Mouse (Mus musculus) layer of hippocampus, adult 18-20 months (tissue): ENCODE measurements around the gene Pnpla7. TPM values are rescaled to one million over a fixed set of nuclear protein-coding genes. Genes with fewer than 3 reads are reported as not detected.
A peak's percentile ranks its signal among the peaks of the same experiment; 100 is the strongest.

Source experiments
- DNase-seq, 2 experiments: peaks; one replicate each; pipeline ENCODE4 v3.0.0; 2022; ENCODE audit warnings: low spot score in 2 of 2
- total RNA-seq, 2 experiments: library from RNA; stranded (reverse); gene quantifications; 2 replicates each; pipeline ENCODE4 v1.2.3; 2021

Pnpla7 gene
- total RNA-seq, 2 experiments from 2014 or later: 29.7 to 32.4 TPM

GRCm38 (mm10) chr2:24976960-24977359 lies 1.1 kb downstream of the Pnpla7 start:
- DNase-seq: no peak

DNA sequence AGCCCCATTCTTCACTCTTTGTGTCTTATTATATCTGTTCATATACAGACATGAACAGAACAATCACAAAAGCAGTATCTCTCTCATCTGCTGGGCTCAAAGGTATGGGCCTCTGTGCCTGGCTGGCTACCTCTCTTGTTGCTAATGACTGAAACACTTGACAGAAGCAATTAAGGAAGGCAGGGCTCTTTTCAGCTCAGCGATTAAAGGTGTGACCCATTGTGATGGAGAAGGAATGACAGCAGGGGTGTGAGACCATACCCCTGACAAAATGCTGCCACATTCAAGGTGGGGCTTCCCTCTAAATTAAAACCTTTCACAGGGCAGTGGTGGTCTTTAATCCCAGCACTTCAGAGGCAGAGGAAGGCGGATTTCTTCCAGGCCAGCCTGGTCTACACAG lies 11.9 kb downstream of the Pnpla7 start:
- no peak for DNase-seq

- DNase-seq: peak; percentile 28 to 67
These were observed 19.5 kb downstream of the Pnpla7 start for GRCm38 (mm10) chr2:24995332-24995731.

- no peak for DNase-seq
These were observed 20.6 kb downstream of the Pnpla7 start for GRCm38 (mm10) chr2:24996471-24996870.

- DNase-seq: peak in 1 of 2 experiments; percentile 41
These were observed 24.9 kb downstream of the Pnpla7 start for GRCm38 (mm10) chr2:25000544-25001235.

DNA sequence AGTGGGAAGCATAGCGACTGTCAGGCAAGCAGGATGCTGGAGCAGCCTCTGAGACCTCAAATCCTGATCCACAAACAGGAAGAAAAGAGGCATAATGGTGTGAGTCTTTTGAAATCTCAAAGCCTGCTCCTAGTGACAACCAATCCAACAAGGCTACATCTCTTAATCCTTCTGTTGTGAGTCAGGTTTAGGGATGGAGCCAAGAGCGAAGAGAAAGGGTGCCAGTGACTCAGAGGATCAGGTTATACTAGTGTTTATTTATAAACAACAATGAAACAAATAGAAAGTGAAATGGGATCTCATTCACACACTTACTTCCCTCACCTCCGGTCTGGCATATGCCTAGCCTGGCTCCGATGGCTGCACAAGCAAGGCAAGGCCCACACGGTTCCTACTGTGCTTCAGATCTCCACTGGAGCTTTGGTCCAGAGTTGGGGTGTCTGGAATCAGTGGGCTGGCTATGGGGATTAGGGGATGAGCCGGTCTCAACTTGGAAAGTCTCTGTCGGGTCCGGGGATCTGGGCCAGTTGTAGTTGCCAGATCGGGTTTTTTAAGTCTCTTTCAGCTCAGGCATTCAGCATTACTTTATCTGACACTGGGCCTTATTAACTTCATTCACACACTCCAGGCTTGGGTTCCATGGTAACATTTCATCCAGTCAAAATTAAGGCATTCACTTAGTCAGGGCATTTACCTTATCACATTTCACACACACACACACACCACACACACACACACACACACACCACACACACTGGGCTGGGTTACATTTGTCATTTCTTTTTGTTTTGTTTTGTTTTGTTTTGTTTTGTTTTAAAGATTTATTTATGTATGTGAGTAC lies 28.3 kb downstream of the Pnpla7 start:
- DNase-seq: no peak

DNA sequence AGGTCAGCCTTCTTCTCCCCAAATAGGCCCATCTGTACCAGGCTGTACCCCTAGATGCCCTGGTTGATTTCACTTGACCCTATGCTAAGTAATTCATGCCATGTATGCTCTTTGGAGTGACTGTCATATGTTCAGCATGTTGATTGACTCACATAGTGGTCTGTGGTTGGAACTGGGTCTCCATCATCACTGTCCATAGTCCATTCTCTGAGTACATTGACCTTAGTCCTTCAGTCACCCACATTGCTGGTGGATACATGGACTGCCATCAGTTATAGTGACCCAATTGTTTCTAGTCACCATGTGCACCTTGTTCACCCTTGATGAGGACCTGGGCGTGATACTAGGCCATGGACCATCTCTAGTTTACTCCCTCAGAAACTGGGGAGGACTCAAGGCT lies 30.9 kb downstream of the Pnpla7 start:
- no peak for DNase-seq

DNA sequence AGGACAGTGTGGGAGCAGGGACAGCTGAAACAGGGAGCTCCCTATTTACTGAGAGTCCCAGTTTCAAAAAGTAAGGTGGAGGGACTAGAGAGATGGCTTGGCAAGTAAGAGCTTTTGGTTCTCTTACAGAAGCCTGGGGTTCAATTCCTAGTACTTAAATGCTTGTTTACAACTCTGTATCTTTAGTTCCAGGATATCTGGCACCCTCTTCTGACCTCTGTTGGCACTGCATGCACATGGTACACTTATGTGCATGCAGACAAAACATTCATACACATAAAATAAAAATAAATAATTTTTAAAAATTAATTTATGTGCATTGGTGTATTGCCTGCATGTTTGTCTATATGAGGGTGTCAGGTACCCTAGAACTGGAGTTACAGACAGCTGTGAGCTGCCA lies 32.4 kb downstream of the Pnpla7 start:
- DNase-seq: no peak

DNA sequence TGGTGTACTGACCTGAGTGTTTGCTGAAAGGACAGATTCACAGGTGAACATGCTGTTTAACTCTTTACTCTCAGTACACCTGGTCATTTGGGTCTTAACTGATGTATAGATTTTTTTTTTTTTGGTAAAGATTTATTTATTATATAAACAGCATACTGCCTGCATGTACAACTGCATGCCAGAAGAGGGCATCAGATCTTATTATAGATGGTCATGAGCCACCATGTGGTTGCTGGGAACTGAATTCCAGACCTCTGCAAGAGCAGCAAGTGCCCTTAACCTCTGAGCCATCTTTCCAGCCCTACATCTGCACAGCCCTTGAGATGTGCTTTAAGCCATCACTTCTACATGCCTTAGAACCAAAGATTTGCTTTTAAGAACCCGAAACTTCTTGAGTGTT lies 46.8 kb downstream of the Pnpla7 start:
- DNase-seq: no peak

DNA sequence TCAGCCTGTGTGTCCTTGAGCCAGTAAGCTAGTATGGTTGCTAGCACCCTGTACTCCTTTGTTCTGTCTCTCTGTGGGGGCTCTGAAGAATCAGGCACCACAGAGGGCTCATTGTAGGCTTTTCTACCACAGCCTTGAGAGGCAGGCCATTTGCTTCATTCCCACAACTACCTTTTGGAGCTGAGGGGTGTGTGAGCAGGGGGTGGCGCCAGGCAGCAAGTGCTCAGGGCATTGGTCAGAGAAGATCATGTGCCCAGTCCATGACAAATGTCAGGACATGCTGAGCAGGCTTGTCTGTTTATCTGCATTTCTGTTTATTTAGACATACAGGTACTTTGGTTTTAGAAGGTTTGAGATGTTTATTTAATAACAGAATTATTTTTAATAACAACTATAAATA lies 49.3 kb downstream of the Pnpla7 start:
- no peak for DNase-seq

- DNase-seq: no peak
These were observed 59.2 kb downstream of the Pnpla7 start for GRCm38 (mm10) chr2:25034994-25035393.

DNA sequence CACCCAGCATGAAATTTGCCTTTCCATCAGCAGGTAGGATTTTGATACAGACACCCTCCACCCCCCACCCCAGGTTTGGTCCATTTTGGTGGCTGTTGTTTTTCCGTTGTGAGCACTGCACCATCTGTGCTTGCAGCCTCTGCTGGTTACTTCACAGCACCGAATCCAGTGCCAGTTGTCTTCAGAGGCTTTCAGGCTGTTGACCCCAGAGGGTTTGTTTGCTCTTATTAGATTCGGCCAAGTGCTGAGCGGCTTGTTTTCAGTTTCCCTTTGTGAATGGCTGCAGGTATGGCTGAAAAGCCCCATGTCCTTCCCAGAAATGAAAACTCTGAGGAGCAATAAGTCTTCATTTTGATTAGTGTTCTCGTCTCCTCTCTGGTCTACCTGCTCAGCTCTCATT lies 64.3 kb downstream of the Pnpla7 start:
- DNase-seq: no peak

DNA sequence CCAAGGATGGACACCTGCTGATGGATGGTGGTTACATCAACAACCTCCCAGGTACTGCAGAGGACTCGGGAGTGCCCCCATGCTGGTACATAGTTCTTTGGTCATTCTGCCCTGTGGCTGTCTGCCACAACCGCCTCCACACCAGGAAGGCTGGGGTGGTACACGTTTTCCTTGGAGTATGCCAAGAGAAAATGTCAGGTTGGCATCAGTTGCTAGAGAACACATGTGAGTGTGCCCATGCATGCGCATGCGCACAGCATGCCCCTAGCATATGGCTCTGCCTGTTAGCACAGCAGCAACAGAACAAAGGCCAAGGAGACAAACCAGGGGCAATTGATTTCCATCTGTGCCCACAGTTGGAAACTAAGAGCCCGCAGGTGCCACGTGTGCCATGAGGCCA lies 75.1 kb downstream of the Pnpla7 start:
- peak; percentile 69 to 85 for DNase-seq

DNA sequence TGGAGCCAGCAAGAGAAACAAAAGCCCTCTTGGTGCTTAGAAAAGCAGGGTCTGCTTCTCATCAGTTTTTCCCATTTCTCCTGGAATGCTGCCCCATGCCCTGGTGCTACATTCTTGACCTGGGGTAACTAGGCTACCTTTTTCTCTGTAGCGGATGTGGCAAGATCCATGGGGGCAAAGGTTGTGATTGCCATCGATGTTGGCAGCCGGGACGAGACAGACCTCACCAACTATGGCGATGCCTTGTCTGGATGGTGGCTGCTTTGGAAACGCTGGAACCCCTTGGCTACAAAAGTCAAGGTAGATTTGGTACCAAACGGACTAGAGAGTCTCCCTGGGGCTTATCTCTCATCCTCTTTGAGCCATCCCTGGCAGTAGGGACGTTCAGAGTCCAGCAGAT lies 75.6 kb downstream of the Pnpla7 start:
- DNase-seq: no peak

DNA sequence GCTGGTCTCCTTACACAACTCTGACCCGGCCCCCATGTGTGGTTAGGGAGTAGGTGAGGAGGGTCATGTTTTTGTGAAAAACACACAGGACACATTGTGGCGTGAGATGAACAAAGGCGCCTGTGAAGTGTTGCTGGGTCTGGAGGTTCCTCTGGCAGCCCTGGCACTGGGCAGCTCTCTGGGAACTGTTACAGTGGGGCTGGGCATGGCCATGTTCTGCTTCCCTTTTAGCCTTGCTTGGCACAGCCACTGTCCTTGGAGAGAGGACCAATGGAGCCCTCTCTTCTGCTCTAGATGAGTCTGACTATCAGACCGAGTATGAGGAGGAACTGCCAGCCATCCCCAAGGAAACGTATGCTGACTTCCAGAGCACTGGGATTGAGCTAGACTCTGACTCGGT lies 77.3 kb downstream of the Pnpla7 start:
- no peak for DNase-seq

GRCm38 (mm10) chr2:25054221-25055067 lies 78.6 kb downstream of the Pnpla7 start, which contains the start of gene Nsmf:
TSS of gene Nsmf (plus strand) at chr2:25054355.
- DNase-seq: peak; percentile 85 to 92

DNA sequence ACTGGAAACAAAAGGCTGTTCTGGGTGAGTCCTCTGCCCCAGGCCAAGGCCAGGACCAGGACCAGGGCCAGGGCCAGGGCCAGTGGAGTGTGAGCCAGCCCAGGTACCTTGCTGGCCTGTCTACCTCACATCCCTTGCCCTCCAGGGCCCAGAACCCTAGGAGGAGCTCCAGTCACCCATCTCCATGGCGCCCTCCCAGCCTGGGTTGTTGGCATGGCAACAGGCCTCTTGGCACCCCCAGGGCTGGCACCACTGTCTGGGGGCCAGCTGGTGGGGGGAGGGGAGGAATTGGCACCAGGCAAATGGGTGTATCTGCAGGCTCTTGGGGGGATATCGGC lies 79.2 kb downstream of the Pnpla7 start:
- DNase-seq: peak; percentile 87 to 92

DNA sequence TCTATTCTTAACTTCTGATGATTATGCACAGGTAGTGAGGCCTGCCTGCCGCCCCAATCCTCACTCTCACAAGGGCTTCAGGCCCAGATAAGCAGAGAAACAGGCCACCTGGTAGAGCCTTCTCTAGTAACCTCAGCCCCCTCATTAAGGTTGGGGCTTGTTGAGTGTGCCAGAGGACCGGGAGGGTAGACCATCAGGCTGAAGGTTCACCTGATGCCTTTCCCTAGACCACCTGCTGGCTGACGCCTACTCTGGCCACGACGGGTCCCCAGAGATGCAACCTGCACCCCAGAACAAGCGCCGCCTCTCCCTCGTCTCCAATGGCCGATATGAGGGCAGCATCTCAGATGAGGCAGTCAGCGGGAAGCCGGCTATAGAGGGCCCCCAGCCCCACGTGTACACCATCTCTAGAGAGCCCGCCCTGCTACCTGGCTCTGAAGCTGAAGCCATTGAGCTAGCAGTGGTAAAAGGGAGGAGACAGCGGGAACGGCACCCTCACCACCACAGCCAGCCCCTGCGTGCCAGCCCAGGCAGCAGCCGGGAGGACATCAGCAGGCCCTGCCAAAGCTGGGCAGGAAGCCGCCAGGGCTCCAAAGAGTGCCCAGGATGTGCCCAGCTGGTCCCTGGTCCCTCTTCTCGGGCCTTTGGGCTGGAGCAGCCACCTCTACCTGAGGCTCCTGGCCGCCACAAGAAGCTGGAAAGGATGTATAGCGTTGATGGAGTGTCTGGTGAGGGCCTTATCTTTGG lies 79.7 kb downstream of the Pnpla7 start:
- DNase-seq: no peak

DNA sequence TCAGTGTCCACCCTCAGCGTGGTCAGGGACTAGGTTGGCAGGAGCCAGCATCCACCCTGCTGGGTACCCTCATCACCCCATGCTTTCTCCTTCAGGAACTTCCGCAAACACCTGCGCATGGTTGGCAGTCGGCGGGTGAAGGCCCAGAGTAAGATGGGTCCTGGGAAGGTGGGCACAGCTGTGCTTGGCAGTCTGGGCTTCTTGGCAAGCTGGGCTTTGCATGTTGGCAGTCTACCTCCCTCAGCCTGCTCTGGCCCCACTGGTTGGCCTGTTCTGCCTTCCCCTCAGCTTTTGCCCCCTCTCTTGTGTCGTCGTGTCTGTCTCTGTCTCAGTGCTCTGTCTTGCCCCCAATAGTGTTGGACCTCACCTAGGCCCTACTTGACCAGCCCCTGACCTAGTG lies 83.1 kb downstream of the Pnpla7 start:
- no peak for DNase-seq

DNA sequence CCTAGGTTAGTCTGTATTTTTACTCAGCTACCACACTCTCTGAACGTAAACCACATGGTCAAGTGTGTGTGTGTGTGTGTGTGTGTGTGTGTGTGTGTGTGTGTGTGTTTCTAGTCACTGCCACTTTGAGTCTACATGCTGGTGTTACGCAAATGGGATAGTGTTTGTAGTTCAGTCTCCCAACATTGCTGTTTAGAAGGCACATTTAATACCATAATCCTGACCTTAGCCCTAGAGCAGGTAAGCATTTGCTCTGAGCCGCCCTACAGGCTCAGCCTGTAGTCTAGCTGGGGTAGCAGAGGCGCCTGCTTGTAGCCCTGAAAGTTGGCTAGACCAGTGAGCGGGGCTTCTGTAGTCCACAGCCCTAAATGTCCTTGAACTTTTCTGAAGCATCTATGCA lies 87.7 kb downstream of the Pnpla7 start:
- no peak for DNase-seq

GRCm38 (mm10) chr2:25064285-25064684 lies 88.5 kb downstream of the Pnpla7 start:
- no peak for DNase-seq
